Mouse (Mus musculus): ENCODE data around the gene Cetn2. TPM values are rescaled to one million over a fixed set of nuclear protein-coding genes. Genes with fewer than 3 reads are reported as not detected.

Cetn2 gene
- total RNA-seq, 2 experiments from 2014 or later, result 51.0 to 52.9 TPM

DNA sequence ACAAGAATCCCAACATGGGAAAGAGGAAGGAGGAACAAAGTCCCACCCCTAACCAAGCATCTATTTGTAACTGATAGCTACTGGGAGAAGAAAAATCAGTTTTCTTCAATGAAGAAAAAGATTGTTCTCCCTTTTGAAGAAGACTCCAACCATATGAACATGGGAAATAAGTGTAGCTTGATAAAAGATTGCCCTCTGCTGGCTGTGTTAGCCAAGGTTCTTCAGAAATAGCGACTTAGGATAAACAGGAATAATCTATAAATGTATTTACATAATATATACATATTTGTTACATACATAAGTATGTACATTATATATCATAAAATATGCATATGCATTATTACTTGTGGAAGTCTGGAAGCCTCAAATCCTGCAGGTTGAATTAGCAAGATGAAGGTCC is 15.7 kb downstream of the Cetn2 start:
- Histone ChIP-seq H3K27ac (no peak overlapping the region), H3K4me3 (no peak overlapping the region)
- no peak for DNase-seq (ENCODE audit: extremely low spot score in 1 of 2, low spot score in 2 of 2)
- TF ChIP-seq CTCF (IDR thresholded peaks at IDR 0.05), result peak; percentile 47
- intact Hi-C loops (cut with DNase I), result loop anchor here (5.0 to 10.0 kb wide), 3 partner anchors 75 to 1255 kb away; partner anchors contain the start of gene Gabrq

DNA sequence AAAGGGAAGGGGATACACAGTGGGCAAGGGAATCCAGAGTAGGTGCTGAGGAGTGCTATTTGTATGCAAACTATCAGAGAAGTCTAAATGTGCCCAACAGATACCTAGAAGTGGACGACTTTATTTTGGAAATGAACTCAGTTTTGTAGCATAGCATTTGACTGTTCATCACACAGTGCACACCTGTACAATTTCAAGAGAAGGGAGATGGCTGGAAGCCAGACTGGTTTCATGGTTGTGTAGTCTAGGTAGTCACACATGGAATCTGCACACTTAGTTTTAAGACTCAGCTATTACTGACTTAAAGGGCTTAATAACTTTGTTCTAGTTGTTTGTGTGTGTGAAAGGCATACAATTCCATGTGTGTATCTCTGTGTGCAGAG is 22.2 kb downstream of the Cetn2 start:
- intact Hi-C loops (cut with DNase I), result loop anchor here (2.0 kb wide), 1 partner anchor 885 kb away; no protein-coding TSS in a partner anchor
- no peak for TF ChIP-seq CTCF (IDR thresholded peaks at IDR 0.05)
- no peak for DNase-seq (ENCODE audit: extremely low spot score in 1 of 2, low spot score in 2 of 2)
- Histone ChIP-seq H3K4me3 (no peak overlapping the region), H3K27ac (no peak overlapping the region; the same call in 1 of the 2 replicates)

DNA sequence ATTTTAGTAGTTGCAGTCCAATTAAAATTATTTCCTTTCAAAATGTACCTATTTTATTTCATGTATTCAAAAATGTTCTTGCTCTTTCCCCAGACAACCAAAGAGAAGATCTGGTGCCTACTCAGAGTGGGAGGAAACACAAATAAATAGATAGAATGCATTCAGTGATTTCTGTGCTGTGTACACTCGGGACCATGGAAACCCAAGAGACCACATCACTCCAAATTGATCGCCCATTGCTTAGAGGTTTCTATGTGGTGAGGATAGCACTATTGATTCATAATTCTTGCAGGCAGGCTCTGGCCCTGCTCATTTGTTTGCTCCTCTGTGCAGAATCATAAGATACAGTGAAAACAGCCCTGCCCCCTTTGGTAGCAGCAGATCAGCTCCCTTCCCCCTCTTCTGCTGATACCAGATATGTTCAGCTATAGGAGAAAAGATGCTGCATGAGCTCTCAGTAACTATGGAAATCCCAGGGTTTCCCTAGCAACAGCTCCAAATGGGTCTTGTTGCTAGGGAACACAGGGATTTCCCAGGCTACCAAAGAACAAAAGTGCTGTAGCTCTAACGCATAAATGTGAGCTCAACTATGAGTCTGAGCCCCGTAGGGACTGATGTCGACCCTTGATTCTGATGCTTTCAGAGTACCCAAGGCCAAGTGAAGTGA is 22.7 kb downstream of the Cetn2 start:
- intact Hi-C loops (cut with DNase I), result loop anchor here (2.0 kb wide), 1 partner anchor 885 kb away; no protein-coding TSS in a partner anchor
- no peak for TF ChIP-seq CTCF (IDR thresholded peaks at IDR 0.05)
- DNase-seq (ENCODE audit: extremely low spot score in 1 of 2, low spot score in 2 of 2), result peak; percentile 20
- H3K4me3 ChIP-seq, result no peak overlapping the region
- no peak overlapping the region; the same call in 1 of the 2 replicates for H3K27ac ChIP-seq

Other genes with a start within 250 kb of the Cetn2 start
- 1 to 10 TPM; 1.1 to 1.9 TPM for gene Gabrq, start 93.2 kb downstream of the Cetn2 start, total RNA-seq (2021)
- gene Nsdhl, start 146 bp upstream of the Cetn2 start, total RNA-seq (2021), result 10 to 100 TPM; 20.3 to 23.2 TPM
- gene Zfp185, start 68.9 kb upstream of the Cetn2 start, total RNA-seq (2021), result under 1 TPM; 0.37 to 0.84 TPM
- under 1 TPM; 0.21 to 0.25 TPM for gene Pnma5, start 118.7 kb upstream of the Cetn2 start, total RNA-seq (2021)
- gene Pnma3, start 146.4 kb upstream of the Cetn2 start, total RNA-seq (2021), result 10 to 100 TPM; 14.4 to 16.3 TPM
- gene Xlr4a, start 164.1 kb upstream of the Cetn2 start, total RNA-seq (2021), result 1 to 10 TPM in 1 of 2 experiments, not detected in 1; 1.0 TPM
- gene Xlr3a, start 178.7 kb upstream of the Cetn2 start, total RNA-seq (2021), result 1 to 10 TPM; 1.4 to 3.3 TPM
- 1 to 10 TPM in 1 of 2 experiments, under 1 TPM in 1; 0.93 to 2.7 TPM for gene Gm14685, start 198.6 kb upstream of the Cetn2 start, total RNA-seq (2021)
- not detected for gene Xlr5b, start 230.4 kb upstream of the Cetn2 start, total RNA-seq (2021)
- gene DXBay18, start 231.0 kb upstream of the Cetn2 start, total RNA-seq (2021), result under 1 TPM in 1 of 2 experiments, not detected in 1; 0.63 TPM